Mouse (Mus musculus): ENCODE measurements around the gene Crtc3.

- no peak for TF ChIP-seq CTCF (IDR thresholded peaks at IDR 0.05; ENCODE audit: low read depth)
- TF ChIP-seq EP300 (IDR thresholded peaks at IDR 0.05; ENCODE audit: low read depth) = no peak
Observed at GRCm38 (mm10) chr7:80736199-80736598, 47.5 kb upstream of the Crtc3 start.
